Mouse (Mus musculus) embryonic facial prominence, embryonic 10.5 days (tissue): ENCODE data around the gene Foxs1. TPM values are rescaled to one million over a fixed set of nuclear protein-coding genes. Genes with fewer than 3 reads are reported as not detected.

Experiments used
- DNase-seq: peaks from one replicate; pipeline ENCODE4 v3.0.0-alpha.2; 2017; ENCODE audit warnings: low spot score
- H3K27ac ChIP-seq: fragments of 300-500 bp; sonication (generic); replicated peaks from 2 replicates; pipeline ENCODE4 v1.5.1; 2016; ENCODE audit warnings: mild to moderate bottlenecking
- H3K27me3 ChIP-seq: fragments of 300-500 bp; sonication (generic); replicated peaks from 2 replicates; pipeline ENCODE4 v1.6.1; 2016; ENCODE audit warnings: low read depth, mild to moderate bottlenecking; ENCODE audit not compliant: poor library complexity, severe bottlenecking
- H3K36me3 ChIP-seq: fragments of 300-500 bp; sonication (generic); replicated peaks from 2 replicates; pipeline ENCODE4 v1.6.1; 2016; ENCODE audit warnings: mild to moderate bottlenecking, moderate library complexity
- H3K4me1 ChIP-seq: fragments of 300-500 bp; sonication (generic); 2 replicates; pipeline ENCODE4 v1.6.1; 2016
- H3K4me3 ChIP-seq: fragments of 300-500 bp; sonication (generic); 2 replicates; pipeline ENCODE4 v1.5.1; 2016; ENCODE audit warnings: mild to moderate bottlenecking, moderate library complexity
- H3K9me3 ChIP-seq: fragments of 300-500 bp; sonication (generic); 2 replicates; pipeline ENCODE4 v1.6.1; 2016; ENCODE audit warnings: mild to moderate bottlenecking
- WGBS: fragments of 180-500 bp; shearing (Covaris S2); methylation state at CpG from one replicate; pipeline ENCODE4 v1.1.7; 2016; 5-methylcytosine and 5-hydroxymethylcytosine counted together
- polyA plus RNA-seq: library from polyadenylated mRNA; unstranded; fragments of >200 nt; fragmentation: Nextera tagmentation; extraction: Ambion mirVana; gene quantifications from 2 replicates; pipeline ENCODE4 v1.2.1, GENCODE M21; 2016

The Foxs1 gene
- polyA plus RNA-seq, 1 experiment from 2014 or later, result 0.45 TPM

GRCm38 (mm10) chr2:152925189-152925872, 7.7 kb downstream of the Foxs1 start:
- Histone ChIP-seq H3K27ac (peak overlapping the region; percentile 90), H3K4me1 (peaks cover 82% of the 10 kb centered on the region), H3K4me3 (0 out of 2 replicates have a peak overlapping the region, but pooled peaks have one; percentile 19), H3K36me3 (no peaks in the 10 kb centered on the region), H3K27me3 (0 out of 2 replicates have a peak, but pooled peaks cover 5% of the 10 kb centered on the region), H3K9me3 (no peaks in the 10 kb centered on the region)
- DNase-seq, result peak; percentile 89
- WGBS, result 39% methylated on average over 11 of the region's 11 CpGs

DNA sequence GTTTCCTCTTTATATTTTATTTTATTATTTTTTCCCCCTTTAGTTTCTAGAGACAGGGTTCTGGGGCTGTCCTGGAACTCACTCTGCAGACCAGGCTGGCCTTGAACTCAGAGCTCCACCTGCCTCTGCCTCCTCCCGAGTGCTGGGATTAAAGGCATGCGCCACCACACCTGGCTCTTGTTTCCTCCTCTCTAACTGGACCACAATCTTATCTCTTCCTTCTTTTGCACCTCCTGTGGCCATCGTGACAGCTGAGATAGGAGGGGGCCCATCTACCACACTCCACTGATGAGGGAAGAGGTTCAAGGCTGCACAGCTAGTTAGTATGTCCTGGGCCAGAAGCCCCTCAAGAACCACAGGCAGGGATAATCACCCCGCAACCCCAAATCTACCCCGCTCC, 8.5 kb downstream of the Foxs1 start:
- H3K27ac ChIP-seq, result peak overlapping the region; percentile 90
- H3K9me3 ChIP-seq, result no peaks in the 10 kb centered on the region
- H3K4me1 ChIP-seq, result peaks cover 75% of the 10 kb centered on the region
- WGBS, result 86% methylated on average over 5 of the region's 5 CpGs
- H3K27me3 ChIP-seq, result no peaks in the 10 kb centered on the region
- no peaks in the 10 kb centered on the region for H3K36me3 ChIP-seq
- DNase-seq, result no peak
- H3K4me3 ChIP-seq, result no peak overlapping the region

- Histone ChIP-seq H3K27me3 (no peaks in the 10 kb centered on the region), H3K27ac (peak overlapping the region; percentile 90), H3K4me1 (peaks cover 74% of the 10 kb centered on the region), H3K9me3 (no peaks in the 10 kb centered on the region), H3K4me3 (0 out of 2 replicates have a peak overlapping the region, but pooled peaks have one; percentile 5), H3K36me3 (no peaks in the 10 kb centered on the region)
- WGBS, result 51% methylated on average over 8 of the region's 8 CpGs
- no peak for DNase-seq
Measured at GRCm38 (mm10) chr2:152924128-152924527, 8.9 kb downstream of the Foxs1 start.

DNA sequence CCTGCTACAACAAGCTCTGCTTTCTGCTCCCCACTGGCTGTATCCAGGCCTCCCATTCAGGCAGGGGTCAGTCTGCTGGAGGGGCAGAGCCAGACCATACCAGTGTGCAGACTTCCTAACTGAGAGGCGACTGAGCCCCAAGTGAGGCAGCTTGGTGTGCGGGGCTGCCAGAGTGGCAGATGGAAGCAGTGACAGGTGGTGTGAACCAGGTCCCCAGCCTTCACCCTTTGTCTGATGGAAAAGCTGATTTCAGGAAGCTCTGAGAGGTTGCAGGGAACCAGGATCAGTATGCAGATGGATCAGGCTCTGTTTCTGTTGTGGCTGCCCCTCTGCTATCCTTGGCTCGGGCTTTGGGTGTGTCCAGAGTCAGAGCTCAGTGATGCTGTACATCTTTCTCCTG, 9.4 kb downstream of the Foxs1 start:
- peak overlapping the region; percentile 90 for H3K27ac ChIP-seq
- no peak for DNase-seq
- no peaks in the 10 kb centered on the region for H3K9me3 ChIP-seq
- no peak overlapping the region for H3K4me3 ChIP-seq
- WGBS, result 69% methylated on average over 3 of the region's 3 CpGs
- H3K4me1 ChIP-seq, result peaks cover 73% of the 10 kb centered on the region
- H3K36me3 ChIP-seq, result no peaks in the 10 kb centered on the region
- 0 out of 2 replicates have a peak, but pooled peaks cover 5% of the 10 kb centered on the region for H3K27me3 ChIP-seq

- 26% methylated on average over 7 of the region's 7 CpGs for WGBS
- peak; percentile 70 for DNase-seq
Measured at GRCm38 (mm10) chr2:152922376-152922775, 10.6 kb downstream of the Foxs1 start.

DNA sequence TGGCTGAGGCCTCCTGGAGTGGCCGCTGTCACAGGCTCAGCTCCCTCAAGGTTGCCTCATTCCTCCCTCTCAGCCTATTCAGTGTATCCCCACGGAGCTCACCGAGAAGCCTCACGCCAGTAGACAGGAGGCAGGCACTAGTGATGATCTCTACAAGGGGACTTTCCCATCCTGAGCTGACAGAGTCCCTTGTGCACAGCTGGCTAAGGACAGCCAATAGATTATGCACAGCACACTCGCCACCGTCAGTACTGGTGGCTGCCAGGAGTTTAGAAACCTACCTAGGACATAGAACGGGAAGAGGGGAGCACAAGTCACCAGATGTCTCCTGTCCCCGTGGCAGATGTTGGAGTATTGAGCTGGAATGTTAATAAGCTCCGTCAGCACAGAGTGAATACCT, 15.3 kb downstream of the Foxs1 start:
- Histone ChIP-seq H3K9me3 (no peaks in the 10 kb centered on the region), H3K4me3 (no peak overlapping the region), H3K27ac (no peak overlapping the region), H3K36me3 (no peaks in the 10 kb centered on the region), H3K4me1 (peaks cover 54% of the 10 kb centered on the region), H3K27me3 (peaks cover 44% of the 10 kb centered on the region)
- DNase-seq, result no peak
- 66% methylated on average over 9 of the region's 9 CpGs for WGBS

More at GRCm38 (mm10) chr2:152922376-152922775, 10.6 kb downstream of the Foxs1 start:
- H3K27me3 ChIP-seq, result 0 out of 2 replicates have a peak, but pooled peaks cover 11% of the 10 kb centered on the region
- no peaks in the 10 kb centered on the region for H3K36me3 ChIP-seq
- H3K9me3 ChIP-seq, result no peaks in the 10 kb centered on the region
- H3K4me1 ChIP-seq, result peaks cover 73% of the 10 kb centered on the region
- no peak overlapping the region for H3K4me3 ChIP-seq
- H3K27ac ChIP-seq, result peak overlapping the region; percentile 76

DNA sequence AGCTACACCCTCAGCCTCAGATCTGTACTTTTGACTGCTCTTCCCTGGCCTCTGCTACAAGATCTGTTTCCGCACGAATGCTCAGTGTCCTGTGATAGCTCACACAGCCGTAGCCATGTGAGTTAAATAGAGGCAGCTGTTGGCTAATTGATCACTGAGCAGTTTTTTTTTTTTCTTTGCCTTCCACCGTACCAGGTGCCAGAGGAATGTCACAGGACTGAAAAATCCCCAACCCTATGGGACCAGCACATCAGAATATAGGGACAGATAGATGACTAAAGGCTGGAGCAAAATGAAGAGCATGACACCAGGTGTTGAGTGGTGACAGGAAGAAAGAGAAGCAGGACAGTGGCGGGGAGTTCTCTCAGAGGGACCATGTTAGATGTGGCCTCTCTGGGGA, 16.9 kb downstream of the Foxs1 start:
- no peaks in the 10 kb centered on the region for H3K9me3 ChIP-seq
- H3K4me3 ChIP-seq, result no peak overlapping the region
- peaks cover 50% of the 10 kb centered on the region for H3K4me1 ChIP-seq
- H3K27ac ChIP-seq, result no peak overlapping the region
- 47% methylated on average over 5 of the region's 5 CpGs for WGBS
- H3K27me3 ChIP-seq, result peaks cover 59% of the 10 kb centered on the region
- DNase-seq, result no peak
- no peaks in the 10 kb centered on the region for H3K36me3 ChIP-seq

GRCm38 (mm10) chr2:152915453-152915852, 17.6 kb downstream of the Foxs1 start:
- Histone ChIP-seq H3K4me1 (peaks cover 53% of the 10 kb centered on the region), H3K27ac (no peak overlapping the region), H3K36me3 (no peaks in the 10 kb centered on the region), H3K27me3 (peaks cover 66% of the 10 kb centered on the region), H3K9me3 (no peaks in the 10 kb centered on the region), H3K4me3 (no peak overlapping the region)
- 69% methylated on average over 4 of the region's 4 CpGs for WGBS
- DNase-seq, result no peak

DNA sequence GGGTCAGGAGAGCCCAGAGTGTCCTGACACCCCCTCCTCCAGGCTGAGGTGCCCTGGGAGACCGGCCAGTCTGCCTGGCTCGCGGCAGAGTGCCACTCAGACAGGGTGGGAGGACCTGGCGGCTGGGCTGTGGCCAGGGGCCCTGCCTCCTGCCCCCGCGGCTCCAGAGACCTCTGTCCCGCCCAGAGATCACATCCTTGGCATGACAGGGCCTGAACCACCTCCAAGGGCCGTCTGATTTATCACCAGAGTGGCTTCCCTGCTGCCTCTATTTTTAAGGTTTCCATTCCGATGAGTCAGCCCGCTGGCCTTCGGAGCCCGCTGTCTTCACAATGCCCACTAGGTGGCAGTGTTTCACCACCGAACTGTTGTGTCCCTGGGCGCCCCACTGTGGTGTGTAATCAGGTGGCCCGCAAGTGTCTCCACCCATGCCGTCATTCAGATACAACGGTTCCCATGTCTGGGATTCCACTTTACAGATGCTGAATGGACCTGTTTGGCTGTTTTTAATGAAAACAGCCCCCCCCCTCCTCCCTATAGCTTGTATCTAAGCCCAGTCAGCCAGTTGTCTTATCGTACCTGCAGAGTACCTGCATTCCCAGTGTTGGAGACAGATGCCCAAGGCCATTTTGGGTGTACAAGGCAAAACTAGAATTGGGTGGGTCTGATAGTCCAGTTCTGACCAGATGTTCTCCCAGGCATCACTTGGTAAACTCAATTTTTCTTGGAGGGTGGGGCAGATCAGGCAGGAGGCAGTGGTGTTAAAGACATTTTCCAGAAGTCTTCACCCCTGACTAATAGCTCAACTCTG, 18.5 kb downstream of the Foxs1 start:
- peak; percentile 88 for DNase-seq
- H3K9me3 ChIP-seq, result no peaks in the 10 kb centered on the region
- 5% methylated on average over 18 of the region's 18 CpGs for WGBS
- peak overlapping the region; percentile 42 for H3K4me3 ChIP-seq
- peaks cover 53% of the 10 kb centered on the region for H3K4me1 ChIP-seq
- H3K27ac ChIP-seq, result no peak overlapping the region
- peaks cover 75% of the 10 kb centered on the region for H3K27me3 ChIP-seq
- no peaks in the 10 kb centered on the region for H3K36me3 ChIP-seq

GRCm38 (mm10) chr2:152913471-152913870, 19.5 kb downstream of the Foxs1 start:
- Histone ChIP-seq H3K27ac (no peak overlapping the region), H3K27me3 (peaks cover 71% of the 10 kb centered on the region), H3K9me3 (no peaks in the 10 kb centered on the region), H3K4me3 (no peak overlapping the region), H3K4me1 (peaks cover 48% of the 10 kb centered on the region), H3K36me3 (no peaks in the 10 kb centered on the region)
- no peak for DNase-seq
- WGBS, result 19% methylated on average over 7 of the region's 7 CpGs

DNA sequence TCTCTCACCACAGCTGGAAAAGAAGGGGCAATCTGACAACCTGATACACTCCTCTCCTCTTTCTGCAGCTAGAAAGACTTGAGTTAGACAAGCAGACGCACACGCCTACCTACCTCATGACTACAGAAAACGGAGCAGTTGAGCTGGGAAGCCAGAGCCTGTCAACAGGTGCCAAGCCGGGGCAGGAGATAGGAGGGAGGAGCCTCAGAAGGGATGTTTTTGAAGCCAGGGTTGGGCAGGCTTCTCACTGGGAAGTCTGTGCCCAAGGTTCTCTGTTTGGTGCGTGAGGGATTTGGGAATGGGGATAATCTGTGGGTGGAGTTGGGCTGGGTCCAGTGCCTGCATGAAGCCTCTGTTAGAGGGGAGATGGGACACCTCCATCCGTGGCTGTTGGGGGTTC, 21.6 kb downstream of the Foxs1 start:
- no peak for DNase-seq
- no peak overlapping the region for H3K4me3 ChIP-seq
- WGBS, result 37% methylated on average over 6 of the region's 6 CpGs
- no peak overlapping the region for H3K27ac ChIP-seq
- no peaks in the 10 kb centered on the region for H3K36me3 ChIP-seq
- H3K27me3 ChIP-seq, result peaks cover 59% of the 10 kb centered on the region
- H3K4me1 ChIP-seq, result peaks cover 50% of the 10 kb centered on the region
- no peaks in the 10 kb centered on the region for H3K9me3 ChIP-seq

GRCm38 (mm10) chr2:152911031-152911430, 22.0 kb downstream of the Foxs1 start, which contains the start of gene Mylk2:
Gene Mylk2 (plus strand): TSS chr2:152911352.
- no peaks in the 10 kb centered on the region for H3K9me3 ChIP-seq
- peaks cover 59% of the 10 kb centered on the region for H3K27me3 ChIP-seq
- H3K4me3 ChIP-seq, result no peak within 1 kb of the TSS
- no peaks in the 10 kb centered on the region for H3K36me3 ChIP-seq
- DNase-seq, result no peak
- no peak within 1 kb of the TSS for H3K27ac ChIP-seq
- 27% methylated on average over 12 of the region's 12 CpGs for WGBS
- peaks cover 51% of the 10 kb centered on the region for H3K4me1 ChIP-seq
